Mouse (Mus musculus) neural tube, embryonic 10.5 days (tissue): ENCODE measurements around the gene P2rx4.

ENCODE experiments used
- DNase-seq: peaks from one replicate; pipeline ENCODE4 v3.0.0-alpha.2; 2017; ENCODE audit warnings: low spot score; ENCODE audit errors: extremely low spot score

P2rx4 gene

GRCm38 (mm10) chr5:122756680-122757079, 49.3 kb downstream of the P2rx4 start:
- DNase-seq = no peak

- DNase-seq = no peak
These were observed 56.1 kb downstream of the P2rx4 start for GRCm38 (mm10) chr5:122763271-122764031.

- no peak for DNase-seq
These were observed 56.7 kb downstream of the P2rx4 start for GRCm38 (mm10) chr5:122764032-122764464.

GRCm38 (mm10) chr5:122767283-122767682, 59.9 kb downstream of the P2rx4 start:
- DNase-seq = no peak

GRCm38 (mm10) chr5:122769101-122769568, 61.8 kb downstream of the P2rx4 start:
- no peak for DNase-seq

GRCm38 (mm10) chr5:122770304-122770703, 63.0 kb downstream of the P2rx4 start:
- DNase-seq = no peak

- no peak for DNase-seq
These were observed 63.5 kb downstream of the P2rx4 start for GRCm38 (mm10) chr5:122770806-122771261.

GRCm38 (mm10) chr5:122771428-122771827, 64.1 kb downstream of the P2rx4 start:
- DNase-seq = no peak

- DNase-seq = no peak
These were observed 66.4 kb downstream of the P2rx4 start for GRCm38 (mm10) chr5:122773756-122774155.

- no peak for DNase-seq
These were observed 67.6 kb downstream of the P2rx4 start for GRCm38 (mm10) chr5:122774743-122775611.

- no peak for DNase-seq
These were observed 68.4 kb downstream of the P2rx4 start for GRCm38 (mm10) chr5:122775646-122776286.

GRCm38 (mm10) chr5:122777322-122777721, 70.0 kb downstream of the P2rx4 start:
- DNase-seq = no peak

- DNase-seq = peak; percentile 58
These were observed 71.2 kb downstream of the P2rx4 start for GRCm38 (mm10) chr5:122778231-122779226.
